8 mouse cellular contexts compared by ENCODE assay signal in genomic region chr14:78537551-78537950, GRCm38 (mm10). TPM values are rescaled to one million over a fixed set of nuclear protein-coding genes. Genes with fewer than 3 reads are reported as not detected.
DNase-seq lines count a peak whose midpoint lies in the region; ATAC-seq and TF ChIP-seq lines count a peak whose summit lies in the region.

No protein-coding gene starts in this region.

- no peaks in the 10 kb centered on the region for H3K36me3 ChIP-seq in lung, embryonic 15.5 days
- H3K36me3 ChIP-seq in embryonic facial prominence, embryonic 11.5 days (replicated peaks; ENCODE audit: control insufficient read depth, insufficient read depth, low read depth, low read length) = no peaks in the 10 kb centered on the region
- H3K36me3 ChIP-seq in hindbrain, postnatal 0 days (ENCODE audit: insufficient read depth, low read length) = no peaks in the 10 kb centered on the region
- H3K36me3 ChIP-seq in limb, embryonic 15.5 days = no peaks in the 10 kb centered on the region
- no peaks in the 10 kb centered on the region for H3K36me3 ChIP-seq in small intestine, adult 2 months (ENCODE audit: control insufficient read depth, insufficient read depth, low read length)

- H3K4me3 ChIP-seq in lung, embryonic 15.5 days = no peak overlapping the region; the same call in 1 of the 2 replicates
- peak overlapping the region; percentile 94 for H3K4me3 ChIP-seq in embryonic facial prominence, embryonic 11.5 days (ENCODE audit: low read depth, low read length)
- peak overlapping the region; percentile 83 for H3K4me3 ChIP-seq in hindbrain, postnatal 0 days (ENCODE audit: low read length)
- no peak overlapping the region for H3K4me3 ChIP-seq in limb, embryonic 15.5 days
- H3K4me3 ChIP-seq in small intestine, adult 2 months (ENCODE audit: low read depth, low read length) = no peak overlapping the region

- H3K4me2 ChIP-seq in lung, embryonic 15.5 days = peak overlapping the region; percentile 78
- H3K4me2 ChIP-seq in embryonic facial prominence, embryonic 11.5 days (ENCODE audit: low read depth, low read length) = no peak overlapping the region
- H3K4me2 ChIP-seq in hindbrain, postnatal 0 days (ENCODE audit: low read depth, low read length) = peak overlapping the region; percentile 75
- H3K4me2 ChIP-seq in limb, embryonic 15.5 days = peak overlapping the region; percentile 74; the same call in 1 of the 2 replicates

- TF ChIP-seq POLR2A in small intestine, adult 2 months (IDR thresholded peaks at IDR 0.05; ENCODE audit: low read depth, low read length) = no peak

- intact Hi-C loops in gastrocnemius, postnatal 36 days (cut with DNase I) = no loop called here

- H3K4me1 ChIP-seq in lung, embryonic 15.5 days = peaks cover 24% of the 10 kb centered on the region
- H3K4me1 ChIP-seq in embryonic facial prominence, embryonic 11.5 days (ENCODE audit: control insufficient read depth, insufficient read depth, low read length) = no peaks in the 10 kb centered on the region
- H3K4me1 ChIP-seq in hindbrain, postnatal 0 days (ENCODE audit: insufficient read depth, low read length) = peaks cover 18% of the 10 kb centered on the region
- peaks cover 15% of the 10 kb centered on the region for H3K4me1 ChIP-seq in limb, embryonic 15.5 days
- peaks cover 5% of the 10 kb centered on the region; the same call in 1 of the 2 replicates for H3K4me1 ChIP-seq in small intestine, adult 2 months (ENCODE audit: control insufficient read depth, insufficient read depth, insufficient read length, low read length)

- H3K27me3 ChIP-seq in lung, embryonic 15.5 days = no peaks in the 10 kb centered on the region
- no peaks in the 10 kb centered on the region for H3K27me3 ChIP-seq in embryonic facial prominence, embryonic 11.5 days (ENCODE audit: control insufficient read depth, insufficient read depth, low read length)
- no peaks in the 10 kb centered on the region for H3K27me3 ChIP-seq in hindbrain, postnatal 0 days (ENCODE audit: insufficient read depth, low read length)
- H3K27me3 ChIP-seq in limb, embryonic 15.5 days = no peaks in the 10 kb centered on the region
- H3K27me3 ChIP-seq in small intestine, adult 2 months (ENCODE audit: control insufficient read depth, insufficient read depth, low read length) = no peaks in the 10 kb centered on the region

- peak overlapping the region; percentile 78 for H3K27ac ChIP-seq in lung, embryonic 15.5 days
- H3K27ac ChIP-seq in embryonic facial prominence, embryonic 11.5 days (replicated peaks; ENCODE audit: low read depth, low read length) = no peak overlapping the region
- peak overlapping the region; percentile 92 for H3K27ac ChIP-seq in hindbrain, postnatal 0 days
- H3K27ac ChIP-seq in limb, embryonic 15.5 days = peak overlapping the region; percentile 92
- H3K27ac ChIP-seq in small intestine, adult 2 months (ENCODE audit: insufficient read depth, low read depth, low read length) = 0 out of 2 replicates have a peak overlapping the region, but pooled peaks have one; percentile 4

- no peak for ATAC-seq in lung, embryonic 15.5 days (ENCODE audit: borderline replicate concordance, extremely low read depth, low FRiP score, low TSS enrichment)
- no peak for ATAC-seq in embryonic facial prominence, embryonic 11.5 days (replicated peaks; ENCODE audit: insufficient number of reproducible peaks, low FRiP score, low TSS enrichment, low read depth)
- no peak for ATAC-seq in hindbrain, postnatal 0 days
- ATAC-seq in limb, embryonic 15.5 days (ENCODE audit: insufficient number of reproducible peaks, low FRiP score, low TSS enrichment, low read depth) = no peak

- TF ChIP-seq CTCF in hindbrain, postnatal 0 days (IDR thresholded peaks at IDR 0.05; ENCODE audit: low read depth) = no peak
- TF ChIP-seq CTCF in small intestine, adult 2 months (IDR thresholded peaks at IDR 0.05; ENCODE audit: extremely low read depth, insufficient read length, insufficient replicate concordance, low read depth, low read length) = no peak

- no peak overlapping the region for H3K9ac ChIP-seq in lung, embryonic 15.5 days
- H3K9ac ChIP-seq in embryonic facial prominence, embryonic 11.5 days (replicated peaks; ENCODE audit: low read length) = peak overlapping the region; percentile 66; the same call in 1 of the 2 replicates
- peak overlapping the region; percentile 92 for H3K9ac ChIP-seq in hindbrain, postnatal 0 days (replicated peaks; ENCODE audit: low read length)
- H3K9ac ChIP-seq in limb, embryonic 15.5 days = no peak overlapping the region

- 35% methylated on average over 6 of the region's 6 CpGs for WGBS in lung, embryonic 15.5 days
- 46% methylated on average over 6 of the region's 6 CpGs for WGBS in embryonic facial prominence, embryonic 11.5 days
- WGBS in hindbrain, postnatal 0 days = 26% methylated on average over 6 of the region's 6 CpGs
- WGBS in limb, embryonic 15.5 days = 45% methylated on average over 6 of the region's 6 CpGs
- WGBS in small intestine, adult 2 months = 39% methylated on average over 6 of the region's 6 CpGs

- no peak for DNase-seq in lung, postnatal 10 days
- DNase-seq in embryonic facial prominence, embryonic 11.5 days (ENCODE audit: low spot score) = no peak
- peak; percentile 59 for DNase-seq in hindbrain, postnatal 0 days (ENCODE audit: low spot score)
- no peak for DNase-seq in gastrocnemius, postnatal 36 days
- no peak for DNase-seq in gastrocnemius, adult 8-10 months (ENCODE audit: low spot score in 2 of 2)

- H3K9me3 ChIP-seq in lung, embryonic 15.5 days = no peaks in the 10 kb centered on the region
- H3K9me3 ChIP-seq in embryonic facial prominence, embryonic 11.5 days (replicated peaks; ENCODE audit: control insufficient read depth, low read length) = no peaks in the 10 kb centered on the region
- H3K9me3 ChIP-seq in hindbrain, postnatal 0 days (ENCODE audit: low read length) = no peaks in the 10 kb centered on the region
- H3K9me3 ChIP-seq in limb, embryonic 15.5 days = no peaks in the 10 kb centered on the region

RNA-seq across cellular contexts. Expression of gene Akap11, which starts 0.9 kb away (rescaled TPM):
- 20.0 and 20.7 TPM in 2 replicates for polyA plus RNA-seq in lung, embryonic 15.5 days (2015; fragmentation: Nextera tagmentation; extraction: Ambion mirVana)
- 17.7 and 18.0 TPM in 2 replicates for polyA plus RNA-seq in embryonic facial prominence, embryonic 11.5 days (2014; fragmentation: Nextera tagmentation; extraction: Ambion mirVana)
- 64.5 and 71.8 TPM in 2 replicates for total RNA-seq in hindbrain, postnatal 0 days (2014; rRNA removed)
- polyA plus RNA-seq in hindbrain, postnatal 0 days (2015; fragmentation: Nextera tagmentation; extraction: Ambion mirVana) = 28.5 and 31.3 TPM in 2 replicates
- 16.4 and 19.3 TPM in 2 replicates for polyA plus RNA-seq in limb, embryonic 15.5 days (2015; fragmentation: Nextera tagmentation; extraction: Ambion mirVana)
- polyA plus RNA-seq in small intestine, adult 2 months (2012; rRNA removed) = 0.88 and 1.6 TPM in 2 replicates
- 10 to 100 TPM; 11.5 to 15.5 TPM for total RNA-seq in gastrocnemius, postnatal 36 days (2021)
- total RNA-seq in gastrocnemius, adult 8-10 months (2022) = 10 to 100 TPM; 19.6 to 29.4 (median 23.0) TPM

Comparison
In these comparisons a context has a peak if more than half of its experiments do, and no peak if none do; other contexts are left out.
1. H3K4me3 ChIP-seq: peak in embryonic facial prominence, embryonic 11.5 days (single experiment) and hindbrain, postnatal 0 days (single experiment); none in lung, embryonic 15.5 days (single experiment), limb, embryonic 15.5 days (single experiment) and small intestine, adult 2 months (single experiment).
2. H3K9ac ChIP-seq: peak in embryonic facial prominence, embryonic 11.5 days (single experiment) and hindbrain, postnatal 0 days (single experiment); none in lung, embryonic 15.5 days (single experiment) and limb, embryonic 15.5 days (single experiment).